Mouse (Mus musculus) B cell, adult (primary cell): ENCODE measurements around the gene Cx3cr1. TPM values are rescaled to one million over a fixed set of nuclear protein-coding genes. Genes with fewer than 3 reads are reported as not detected.

Source experiments
- total RNA-seq: library from RNA; stranded (reverse); gene quantifications from 4 replicates; pipeline ENCODE4 v1.2.4, GENCODE M21; 2023; ENCODE audit not compliant: inconsistent age

The Cx3cr1 gene
- total RNA-seq = 0.13 to 0.18 TPM (median 0.15 TPM) in 3 of 4 replicates, not detected in the other

DNA sequence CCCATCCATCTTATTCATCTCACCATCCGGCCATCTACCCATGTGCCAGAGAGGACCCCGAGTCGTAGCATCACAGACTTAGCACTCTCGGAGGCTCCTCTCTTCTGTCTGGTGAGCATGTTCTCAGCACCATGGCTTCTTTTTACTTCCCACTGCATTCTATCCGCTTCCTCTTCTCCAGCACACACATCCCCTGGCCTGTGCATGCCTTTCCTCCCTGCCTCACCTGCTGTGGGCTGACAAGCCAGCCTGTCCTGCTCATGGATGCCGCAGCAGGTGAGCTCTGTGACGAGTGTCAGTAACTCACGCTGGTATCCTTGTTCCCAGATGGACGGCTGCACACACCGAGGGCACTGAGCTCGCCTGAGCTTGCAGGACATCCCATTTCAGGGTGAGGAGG lies at the start of gene Cx3cr1:
Gene Cx3cr1 (minus strand): TSS at position 101 of the 400 bp plus-strand sequence.

DNA sequence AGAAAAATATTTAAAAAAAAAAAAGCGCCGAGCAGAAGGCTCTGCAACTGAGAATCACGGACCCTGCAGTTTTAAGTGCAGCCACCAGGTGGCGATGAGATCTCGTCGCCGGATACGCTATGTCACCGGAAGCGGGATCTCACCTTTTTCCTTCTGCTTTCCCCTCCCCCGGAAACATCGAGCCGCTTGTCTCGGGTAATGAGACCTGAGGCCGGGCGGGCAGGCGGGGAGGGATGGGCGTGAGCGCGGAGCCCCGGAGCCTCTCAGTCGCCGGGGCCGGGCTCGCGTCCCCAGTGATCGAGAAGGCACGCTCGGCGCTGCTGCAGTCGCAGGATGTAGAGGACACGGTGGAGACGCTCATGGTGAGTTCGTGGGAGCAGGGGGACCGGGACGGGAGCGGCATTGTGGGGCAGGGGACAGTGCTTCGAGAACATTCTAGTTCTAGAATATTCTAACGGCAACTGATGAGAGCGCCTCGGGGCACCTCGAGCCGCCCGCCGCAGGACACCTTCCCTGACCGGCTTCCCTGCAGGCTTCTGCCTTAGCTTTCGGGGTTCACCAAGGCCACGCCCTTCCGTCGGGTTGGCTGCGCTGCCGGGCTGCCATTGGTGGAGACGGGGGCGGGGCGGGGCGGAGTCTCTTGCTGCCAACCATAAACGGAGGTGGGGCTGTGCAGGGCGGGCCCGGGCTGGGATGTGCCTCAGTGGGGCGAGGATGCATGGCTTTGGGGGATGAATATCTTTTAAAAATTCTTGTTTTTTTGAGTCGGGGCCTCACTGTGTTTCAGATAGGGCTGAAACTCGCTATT lies 40.7 kb upstream of the Cx3cr1 start, which contains the start of gene Slc25a38:
Gene Slc25a38 (plus strand): TSS at position 164 of the 808 bp plus-strand sequence.

DNA sequence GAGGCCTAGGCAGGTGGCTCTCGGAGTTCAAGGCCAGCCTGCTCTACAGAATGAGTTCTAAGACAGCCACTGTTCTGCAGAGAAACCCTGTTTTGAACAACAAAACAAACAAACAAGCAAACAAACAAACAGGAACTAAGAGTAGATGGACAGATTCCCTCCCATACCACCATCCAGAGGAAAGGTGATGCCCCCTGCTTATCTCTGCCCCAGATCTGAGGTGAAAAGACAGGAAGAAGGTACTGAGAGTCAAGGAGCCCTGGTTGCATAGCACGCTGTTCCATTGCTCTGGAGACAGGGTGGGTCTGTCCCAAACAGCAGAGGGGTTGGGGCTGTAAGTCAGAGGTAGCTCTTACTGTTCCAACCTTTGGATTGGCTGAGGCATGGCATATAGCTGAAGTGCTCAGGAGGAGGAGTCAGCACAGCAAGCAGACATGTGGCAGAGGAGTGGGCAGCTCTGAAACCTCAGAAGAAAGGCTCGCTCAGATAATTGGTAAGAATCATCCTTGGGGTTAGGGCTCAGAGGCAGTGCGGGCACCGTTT lies 22.1 kb upstream of the Cx3cr1 start, which contains the start of gene Ccr8:
Gene Ccr8 (plus strand): TSS at position 419 of the 543 bp plus-strand sequence.

DNA sequence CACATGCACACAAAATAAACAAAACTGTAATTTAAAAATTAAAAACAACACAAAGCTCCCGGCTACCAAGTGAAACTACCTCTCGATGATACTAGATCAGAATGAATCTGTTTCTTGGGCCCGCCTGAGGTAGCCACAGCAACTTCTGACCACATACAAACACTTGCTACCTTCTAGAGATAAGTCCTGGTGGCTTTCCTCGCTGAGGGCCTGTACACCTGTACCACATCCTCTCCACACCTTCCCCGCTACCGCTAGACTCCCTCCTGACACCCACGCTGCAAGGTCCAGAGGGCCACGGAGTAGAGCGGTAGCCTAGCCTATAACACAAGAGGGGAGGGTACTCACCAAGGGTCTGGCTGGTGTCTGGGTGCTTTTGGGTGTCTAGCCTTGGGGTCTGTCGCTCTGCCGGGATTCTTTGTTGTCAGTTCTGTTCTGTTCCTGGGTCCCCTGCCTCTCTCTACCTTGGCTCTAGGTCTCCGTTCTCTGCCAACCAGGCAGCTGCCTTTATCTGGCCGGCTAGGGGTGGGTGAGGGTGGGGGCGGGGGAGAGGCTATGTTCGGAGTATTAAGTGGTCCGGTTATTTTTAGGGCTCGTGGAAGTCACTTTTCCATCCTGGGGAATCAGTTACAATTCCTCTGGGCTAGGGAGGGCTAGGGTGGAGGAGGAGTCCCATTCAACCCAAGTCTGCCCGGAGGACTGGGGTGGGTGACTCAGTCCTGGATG lies 46.4 kb downstream of the Cx3cr1 start, which contains the start of gene Xirp1:
Gene Xirp1 (minus strand): TSS at position 513 of the 726 bp plus-strand sequence.

DNA sequence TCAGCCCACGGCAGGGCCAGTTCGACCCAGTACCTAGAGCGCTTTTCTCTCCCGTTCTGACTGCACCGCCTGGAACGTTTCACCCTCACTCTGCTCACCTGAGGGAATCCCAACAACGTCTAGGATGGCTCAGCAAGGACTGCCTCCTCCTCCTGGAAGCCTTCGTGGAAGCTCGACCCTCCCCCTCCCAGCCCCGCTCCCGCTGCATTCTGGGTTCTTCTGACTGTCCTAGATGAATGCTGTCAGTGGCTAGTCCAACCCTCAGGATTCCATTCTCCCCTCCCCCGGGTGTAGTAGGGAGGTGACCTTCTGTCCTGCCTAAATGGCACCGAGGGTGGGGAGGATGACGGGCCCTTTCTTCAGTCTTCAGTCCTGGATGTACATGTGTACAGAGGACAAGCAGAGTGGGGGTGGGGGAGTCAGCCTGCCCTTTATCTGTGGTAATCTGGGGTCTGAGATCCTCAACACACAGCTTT lies 85.1 kb downstream of the Cx3cr1 start, which contains the start of gene Csrnp1:
Gene Csrnp1 (minus strand): TSS at position 123 of the 476 bp plus-strand sequence.

DNA sequence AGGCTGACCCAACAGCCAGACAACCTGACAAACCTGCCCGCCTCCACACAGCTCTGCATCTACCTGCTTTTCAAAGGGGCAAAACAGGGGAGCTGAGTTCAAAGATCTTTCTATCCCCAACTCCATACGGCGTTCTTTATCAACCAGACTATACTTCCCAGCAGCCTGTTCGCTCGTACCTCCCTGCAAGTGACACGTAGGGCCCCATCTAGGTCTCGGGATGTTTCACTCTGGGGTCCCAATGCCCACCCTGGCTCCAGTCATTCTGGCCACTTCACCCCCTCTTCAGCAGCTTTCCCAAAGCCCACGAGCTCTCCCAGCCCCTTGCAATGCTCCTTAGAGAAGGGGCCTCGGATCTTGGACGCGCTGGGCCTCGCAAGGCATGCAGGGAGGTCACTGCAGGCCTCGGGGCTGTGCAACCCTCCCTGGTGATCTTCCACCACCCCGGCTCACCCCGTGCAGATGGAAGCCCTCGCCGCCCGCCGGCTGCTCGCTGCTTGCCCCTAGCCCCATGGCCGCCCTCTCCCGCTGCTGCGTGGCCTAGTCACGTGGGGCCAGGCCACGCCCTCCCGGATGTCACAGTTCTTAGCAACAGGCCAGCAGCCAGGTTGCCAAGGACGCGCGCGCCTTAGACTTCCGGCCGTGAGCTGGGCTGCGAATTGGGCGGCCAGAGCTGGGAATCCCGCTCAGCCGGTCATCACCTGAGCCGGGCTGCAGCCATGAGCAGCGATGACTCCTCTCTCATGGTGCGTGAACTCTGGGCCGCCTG lies 132.5 kb downstream of the Cx3cr1 start, which contains the start of the genes Gorasp1 and Ttc21a:
Gene Gorasp1 (minus strand): TSS at position 561 of the 769 bp plus-strand sequence.
Gene Ttc21a (plus strand): TSS at position 602 of the 769 bp plus-strand sequence.

DNA sequence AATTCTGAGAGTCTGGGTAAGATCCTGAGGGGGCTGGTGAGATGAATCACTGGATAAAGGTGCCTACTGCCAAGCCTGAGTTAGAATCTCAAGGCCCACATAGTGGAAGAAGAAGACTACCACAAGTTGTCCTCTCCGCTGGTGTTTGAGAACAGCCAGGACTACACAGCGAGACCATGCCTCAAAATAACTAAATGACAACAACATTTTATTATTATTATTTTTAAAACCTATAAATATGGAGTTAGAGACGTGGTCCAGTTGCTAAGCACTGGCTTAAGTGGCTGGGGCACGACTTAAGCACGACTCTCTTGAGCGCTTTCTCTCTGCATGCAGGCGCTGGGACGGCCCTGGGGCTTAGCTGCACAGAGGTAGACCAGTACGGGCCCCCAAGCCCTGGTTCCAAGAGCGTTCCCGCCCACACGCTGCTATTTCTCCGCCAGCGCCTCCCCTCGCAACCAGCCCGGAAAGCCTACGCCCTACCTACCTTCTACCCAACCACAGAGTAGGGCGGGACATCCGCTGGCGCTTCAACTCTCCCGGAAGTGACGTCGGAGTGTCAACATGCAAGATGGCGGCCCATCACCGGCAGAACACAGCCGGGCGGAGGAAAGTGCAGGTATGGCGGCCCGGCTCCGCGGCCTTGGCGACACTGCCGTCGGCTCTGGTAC lies 175.2 kb downstream of the Cx3cr1 start, which contains the start of gene Wdr48:
Gene Wdr48 (plus strand): TSS at position 540 of the 671 bp plus-strand sequence.

Other genes starting within 250 kb of the Cx3cr1 start
- gene Scn11a, start 244.4 kb downstream of the Cx3cr1 start, total RNA-seq = not detected in 4 replicates
- gene Wdr48, start 175.0 kb downstream of the Cx3cr1 start, total RNA-seq = 61.0 to 84.5 TPM (median 72.6 TPM) in 4 replicates
- gene Gorasp1, start 132.3 kb downstream of the Cx3cr1 start, total RNA-seq = 6.8 to 12.8 TPM (median 11.0 TPM) in 4 replicates
- gene Ttc21a, start 132.3 kb downstream of the Cx3cr1 start, total RNA-seq = not detected in 4 replicates
- 318 to 341 TPM (median 335 TPM) in 4 replicates for gene Csrnp1, start 85.2 kb downstream of the Cx3cr1 start, total RNA-seq
- 0.18 TPM in 2 of 4 replicates, not detected in the others for gene Xirp1, start 46.3 kb downstream of the Cx3cr1 start, total RNA-seq
- not detected in 4 replicates for gene Ccr8, start 22.2 kb upstream of the Cx3cr1 start, total RNA-seq
- gene Slc25a38, start 40.5 kb upstream of the Cx3cr1 start, total RNA-seq = 32.0 to 35.3 TPM (median 33.4 TPM) in 4 replicates
- gene Rpsa, start 57.8 kb upstream of the Cx3cr1 start, total RNA-seq = 2,074 to 2,466 TPM (median 2,211 TPM) in 4 replicates
- not detected in 4 replicates for gene Mobp, start 79.8 kb upstream of the Cx3cr1 start, total RNA-seq
- gene Myrip, start 231.6 kb upstream of the Cx3cr1 start, total RNA-seq = not detected in 4 replicates